Mouse (Mus musculus) v-Abl transformed pro-B cells (cell line): ENCODE data around the gene Creb3l1.

ENCODE experiments used
- in situ Hi-C, 2 experiments: fragments of 400-800 bp; cut with MboI; formaldehyde crosslinking; loops; one replicate each; pipeline ENCODE4 v1.15.1; 2025; ENCODE audit not compliant: unreplicated experiment in 2 of 2

The Creb3l1 gene

DNA sequence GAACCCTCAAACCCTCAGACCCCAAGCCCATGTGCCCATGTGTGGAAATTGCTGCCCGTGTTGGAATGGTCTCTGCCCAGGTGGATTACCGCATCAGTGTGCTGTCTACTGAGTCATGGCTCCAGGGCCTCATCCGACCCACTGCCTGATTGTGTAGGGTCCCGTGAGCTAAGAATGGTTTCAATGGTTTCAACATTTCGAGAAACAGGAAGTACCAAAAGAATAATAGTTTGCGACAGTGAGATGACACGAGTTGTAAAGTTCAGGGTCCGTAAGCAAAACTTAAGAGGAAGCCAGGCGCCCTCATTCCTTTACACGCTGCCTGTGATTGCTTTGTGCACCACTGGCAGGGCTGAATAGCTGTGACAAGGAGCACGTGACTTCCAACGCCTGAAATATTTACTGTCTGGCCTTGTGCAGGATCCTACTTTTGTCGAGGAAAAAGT lies 52.2 kb downstream of the Creb3l1 start:
- in situ Hi-C loops = loop anchor here in 1 of 2 experiments (25.0 kb wide), 2 partner anchors 1215 to 1465 kb away; partner anchors contain the start of gene Trp53i11

DNA sequence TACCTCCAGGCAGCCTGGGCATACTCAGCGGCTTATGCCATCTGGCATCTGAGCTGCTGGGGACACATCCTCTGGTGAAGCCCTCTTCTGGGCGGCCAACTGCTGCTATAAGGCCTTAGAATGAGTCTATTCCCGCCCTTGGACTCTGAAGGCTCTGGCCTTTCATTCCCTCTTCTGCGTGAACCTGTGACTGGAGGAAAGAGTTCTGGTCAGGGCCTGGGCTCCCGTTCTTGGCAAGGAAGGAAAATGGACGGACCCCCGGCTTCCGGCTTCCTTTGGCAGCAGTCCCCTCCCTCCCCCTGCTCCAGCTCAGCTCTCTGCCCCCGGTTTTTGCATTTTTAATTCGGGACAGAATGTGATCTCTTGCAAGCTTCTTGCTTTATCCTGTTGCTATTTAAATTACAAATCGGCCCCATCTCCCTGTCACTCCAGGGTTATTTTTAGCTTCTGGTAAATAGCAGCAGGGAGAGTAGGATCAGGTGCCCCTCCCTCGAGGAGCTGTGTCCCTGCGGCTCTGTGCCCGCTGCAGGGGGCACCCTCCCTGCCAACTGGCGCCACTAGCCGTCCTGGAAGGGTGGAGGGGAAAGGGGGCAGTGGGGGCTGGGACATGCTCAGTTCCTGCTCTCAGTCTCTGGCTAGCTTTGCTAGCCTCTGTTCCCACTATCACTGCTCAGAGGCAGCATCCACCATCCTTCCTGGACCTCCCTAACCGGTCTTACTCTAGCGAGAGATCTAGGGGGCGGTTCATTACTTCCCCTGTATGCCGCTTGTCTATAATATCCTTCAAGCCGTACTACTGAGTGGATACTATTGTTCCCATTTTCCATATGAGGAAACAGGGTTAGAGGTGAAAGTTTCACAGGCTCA lies 52.8 kb downstream of the Creb3l1 start:
- in situ Hi-C loops = loop anchor here in 1 of 2 experiments (25.0 kb wide), 2 partner anchors 1216 to 1466 kb away; partner anchors contain the start of gene Trp53i11

- in situ Hi-C loops = loop anchor here in 1 of 2 experiments (25.0 kb wide), 2 partner anchors 1219 to 1469 kb away; partner anchors contain the start of gene Trp53i11
Measured at GRCm38 (mm10) chr2:91967962-91968361, 56.3 kb downstream of the Creb3l1 start.

GRCm38 (mm10) chr2:91966367-91966766 lies 57.9 kb downstream of the Creb3l1 start:
- in situ Hi-C loops = loop anchor here in 1 of 2 experiments (25.0 kb wide), 2 partner anchors 1221 to 1471 kb away; partner anchors contain the start of gene Trp53i11

DNA sequence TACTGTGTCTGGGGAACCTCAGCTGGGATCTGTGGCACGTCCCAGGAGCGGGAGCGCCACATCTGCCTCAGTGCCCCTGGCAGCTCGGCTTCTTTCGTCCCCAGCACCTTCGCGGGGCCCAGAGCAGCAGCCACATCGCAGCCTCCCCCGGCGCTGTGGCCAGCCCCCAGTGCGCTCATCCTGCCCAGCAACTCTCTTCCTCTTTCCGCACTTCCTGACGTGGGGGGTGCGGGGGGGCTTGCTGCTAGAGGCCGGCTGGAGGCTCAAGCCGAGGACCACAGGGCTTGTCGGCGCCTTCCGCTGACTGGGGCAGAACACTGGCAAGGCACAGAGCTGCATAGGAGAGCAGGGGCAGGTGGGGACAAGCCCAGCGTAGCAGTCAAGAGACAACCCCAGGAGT lies 58.9 kb downstream of the Creb3l1 start:
- in situ Hi-C loops = loop anchor here in 1 of 2 experiments (25.0 kb wide), 2 partner anchors 1222 to 1472 kb away; partner anchors contain the start of gene Trp53i11

DNA sequence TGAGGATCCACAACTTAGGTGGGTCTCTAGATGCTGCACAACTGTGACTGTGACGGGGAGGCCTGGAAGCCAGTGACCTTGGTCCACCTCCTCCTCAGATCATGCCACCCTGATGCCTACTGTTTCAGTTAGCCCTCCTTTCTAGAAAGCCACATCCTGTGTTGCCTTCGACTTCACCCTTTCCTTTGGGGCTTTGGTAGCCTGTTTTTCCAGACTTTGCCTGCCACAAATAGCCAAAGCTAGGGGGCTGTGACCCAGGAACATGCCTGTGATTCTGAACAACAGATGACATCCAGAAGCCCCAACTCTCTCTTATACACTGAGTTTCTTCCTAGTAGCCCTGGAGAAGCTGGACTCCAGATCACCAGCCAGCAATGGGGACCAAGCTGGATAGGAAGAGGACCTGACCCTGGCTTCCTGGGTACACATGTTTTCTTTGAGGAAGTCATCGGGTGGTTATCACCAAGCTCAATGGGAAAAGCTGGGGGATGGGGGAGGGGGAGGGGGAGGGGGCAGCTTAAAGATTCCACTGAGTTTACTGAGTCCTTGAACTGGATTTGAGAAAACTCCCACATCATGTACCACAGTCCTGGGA lies 59.6 kb downstream of the Creb3l1 start:
- in situ Hi-C loops = loop anchor here in 1 of 2 experiments (25.0 kb wide), 2 partner anchors 1223 to 1473 kb away; partner anchors contain the start of gene Trp53i11

GRCm38 (mm10) chr2:91963443-91963932 lies 60.8 kb downstream of the Creb3l1 start:
- in situ Hi-C loops = loop anchor here in 1 of 2 experiments (25.0 kb wide), 2 partner anchors 1224 to 1474 kb away; partner anchors contain the start of gene Trp53i11

DNA sequence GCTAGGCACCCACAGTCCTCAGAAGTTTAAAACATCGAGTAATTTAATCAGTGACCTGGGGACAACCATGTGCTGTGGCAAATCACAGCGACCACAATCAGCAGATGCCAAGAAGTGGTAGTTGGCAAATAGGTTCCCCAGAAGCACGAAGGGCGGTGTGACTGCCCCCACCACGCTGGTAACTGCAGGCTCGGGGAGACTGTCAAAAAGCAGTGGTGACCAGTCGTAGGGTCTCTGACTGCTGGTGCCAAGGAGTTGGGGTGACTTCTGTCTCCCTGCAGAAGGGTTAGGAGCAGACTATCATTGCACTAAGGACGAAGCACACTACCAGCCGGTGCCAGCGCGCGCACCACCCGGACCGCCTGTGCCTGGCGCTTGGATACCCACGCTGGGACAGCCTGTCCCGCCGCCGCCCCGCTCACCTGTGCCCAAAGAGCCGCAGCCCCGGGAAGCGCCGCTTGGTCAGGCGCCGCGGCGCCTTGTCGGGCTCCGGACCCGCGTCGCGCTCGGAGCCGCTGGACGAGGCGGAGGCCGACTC lies 61.4 kb downstream of the Creb3l1 start:
- in situ Hi-C loops = loop anchor here in 1 of 2 experiments (25.0 kb wide), 2 partner anchors 1224 to 1474 kb away; partner anchors contain the start of gene Trp53i11

DNA sequence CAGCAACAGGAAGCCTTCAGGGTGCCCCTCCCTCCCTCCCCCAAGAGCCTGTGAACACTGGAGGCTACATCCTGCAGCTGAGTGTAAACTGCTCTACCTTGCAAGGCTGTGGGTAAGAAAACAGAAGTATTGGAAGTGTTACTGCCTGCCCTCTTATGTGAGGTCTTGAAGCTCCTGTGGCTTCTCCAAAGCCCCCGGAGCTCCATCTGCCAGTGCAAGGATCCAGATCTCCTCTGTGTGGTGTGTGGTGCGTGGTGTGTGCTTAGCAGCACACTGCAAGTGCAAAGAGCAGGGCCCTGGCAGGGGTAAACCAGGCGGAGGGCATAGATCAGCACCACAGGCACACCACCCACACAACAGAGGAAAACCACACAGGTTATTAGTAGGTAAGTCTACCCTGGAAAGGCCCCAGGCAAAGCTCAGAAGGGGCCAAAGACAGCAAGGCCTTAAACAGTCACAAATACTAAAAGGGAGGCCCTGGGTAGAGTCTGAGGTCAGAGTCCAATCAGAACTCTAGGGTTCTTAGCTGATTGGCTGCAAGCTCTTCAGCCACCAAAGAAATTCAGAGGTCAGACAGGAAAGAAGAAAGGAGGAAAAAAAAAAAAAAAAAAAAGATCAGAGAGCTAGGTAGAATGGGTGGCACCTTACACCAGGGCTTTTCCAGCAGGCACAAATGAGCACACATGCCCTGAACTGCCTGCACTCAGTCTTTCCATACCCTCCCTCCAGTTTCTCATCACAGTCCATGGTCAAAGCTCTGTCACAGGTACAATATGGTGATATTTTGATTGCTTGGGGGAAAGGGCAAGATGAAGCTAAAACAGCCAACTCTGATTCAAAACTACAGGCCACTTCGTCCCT lies 62.2 kb downstream of the Creb3l1 start:
- in situ Hi-C loops = loop anchor here in 1 of 2 experiments (25.0 kb wide), 2 partner anchors 1225 to 1475 kb away; partner anchors contain the start of gene Trp53i11

- in situ Hi-C loops = loop anchor here in 1 of 2 experiments (25.0 kb wide), 2 partner anchors 1227 to 1477 kb away; partner anchors contain the start of gene Trp53i11
Measured at GRCm38 (mm10) chr2:91960459-91960858, 63.8 kb downstream of the Creb3l1 start.

GRCm38 (mm10) chr2:91959544-91960410 lies 64.5 kb downstream of the Creb3l1 start:
- in situ Hi-C loops = loop anchor here in 1 of 2 experiments (25.0 kb wide), 2 partner anchors 1228 to 1478 kb away; partner anchors contain the start of gene Trp53i11

DNA sequence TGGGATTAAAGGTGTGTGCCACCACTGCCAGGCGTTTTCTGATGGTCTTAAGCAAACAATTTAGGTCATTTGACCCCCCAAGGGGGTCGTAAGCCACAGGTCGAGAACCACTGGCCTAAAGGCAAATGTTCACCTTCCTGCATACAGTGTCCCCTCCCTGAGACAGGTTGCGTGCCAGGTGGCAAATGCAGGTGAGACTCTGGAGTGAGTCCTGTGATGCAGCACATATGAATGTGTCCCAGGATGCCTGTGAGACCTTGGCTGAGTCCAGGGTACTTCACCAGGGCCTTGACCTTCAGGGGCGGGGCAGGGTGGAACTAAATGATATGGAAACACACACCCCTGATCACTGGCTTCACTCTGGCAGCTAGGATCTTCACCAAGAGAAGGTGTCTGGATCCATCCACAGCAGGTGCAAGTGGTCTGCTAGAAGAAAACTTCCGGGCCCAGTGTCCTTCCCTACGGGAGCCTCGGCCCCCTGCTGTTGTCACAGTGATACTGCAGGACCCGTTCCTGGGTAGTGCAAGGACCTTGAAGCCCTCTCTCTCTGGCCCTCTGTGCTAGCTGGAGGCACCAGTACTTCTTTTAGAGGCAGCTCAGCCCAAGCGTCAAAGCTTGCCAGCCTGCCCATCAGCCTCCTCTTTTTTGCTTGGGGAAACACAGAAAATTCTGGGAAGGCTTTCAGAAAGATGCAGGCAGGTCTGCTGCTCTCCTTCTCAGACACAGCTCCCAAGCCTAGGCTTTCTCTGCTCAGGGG lies 65.4 kb downstream of the Creb3l1 start:
- in situ Hi-C loops = loop anchor here in 1 of 2 experiments (25.0 kb wide), 2 partner anchors 1228 to 1478 kb away; partner anchors contain the start of gene Trp53i11

- in situ Hi-C loops = loop anchor here in 1 of 2 experiments (25.0 kb wide), 2 partner anchors 1229 to 1479 kb away; partner anchors contain the start of gene Trp53i11
Measured at GRCm38 (mm10) chr2:91958049-91958448, 66.3 kb downstream of the Creb3l1 start.

DNA sequence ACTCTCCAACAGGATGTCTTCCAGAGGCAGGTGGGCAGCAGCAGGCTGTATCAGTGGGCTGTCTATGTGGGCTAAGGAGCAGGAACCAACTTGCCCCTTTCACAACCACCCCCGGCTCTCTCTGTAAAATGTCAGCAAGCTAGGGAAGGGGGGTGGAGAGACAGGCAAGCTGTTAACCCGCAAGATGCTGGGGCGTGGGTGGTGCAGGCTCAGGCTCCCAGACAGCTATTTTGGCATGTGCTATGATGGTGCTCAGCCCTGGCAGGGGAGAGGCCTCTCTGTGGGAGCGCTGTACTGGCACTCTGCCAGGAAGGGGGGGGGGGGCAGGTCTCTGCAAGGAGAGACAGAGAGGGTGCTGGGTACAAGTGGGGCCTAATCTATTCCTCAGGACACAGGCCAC lies 67.2 kb downstream of the Creb3l1 start:
- in situ Hi-C loops = loop anchor here in 1 of 2 experiments (25.0 kb wide), 2 partner anchors 1230 to 1480 kb away; partner anchors contain the start of gene Trp53i11

- in situ Hi-C loops = loop anchor here in 1 of 2 experiments (25.0 kb wide), 2 partner anchors 1231 to 1481 kb away; partner anchors contain the start of gene Trp53i11
Measured at GRCm38 (mm10) chr2:91955875-91956274, 68.4 kb downstream of the Creb3l1 start.

DNA sequence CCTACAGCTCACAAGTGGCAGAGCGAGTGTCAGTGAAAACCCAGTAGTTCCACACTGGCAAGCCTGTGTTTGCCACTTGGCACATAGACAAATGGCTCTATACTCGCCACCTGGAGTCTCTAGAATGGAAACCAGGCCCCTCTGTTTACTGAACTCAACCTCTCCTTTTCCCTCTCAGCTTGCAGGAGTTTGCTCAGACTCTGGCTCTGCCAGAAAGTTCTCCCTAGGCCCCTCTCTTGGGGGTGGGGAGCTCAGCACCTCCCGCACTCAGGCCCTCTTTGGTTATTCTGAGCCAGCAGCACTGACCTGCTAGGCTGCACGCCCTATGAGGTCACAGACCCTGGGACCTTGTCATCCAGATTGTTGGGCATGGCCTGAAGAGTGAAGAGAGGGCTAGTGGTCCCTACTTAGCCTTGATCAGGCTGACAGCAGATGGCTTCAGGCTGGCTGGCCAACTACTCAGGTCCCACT lies 69.1 kb downstream of the Creb3l1 start:
- in situ Hi-C loops = loop anchor here in 1 of 2 experiments (25.0 kb wide), 2 partner anchors 1232 to 1482 kb away; partner anchors contain the start of gene Trp53i11

GRCm38 (mm10) chr2:91953825-91954224 lies 70.5 kb downstream of the Creb3l1 start:
- in situ Hi-C loops = loop anchor here in 1 of 2 experiments (25.0 kb wide), 2 partner anchors 1233 to 1483 kb away; partner anchors contain the start of gene Trp53i11
